Mouse (Mus musculus): ENCODE measurements around the gene Id1. TPM values are rescaled to one million over a fixed set of nuclear protein-coding genes. Genes with fewer than 3 reads are reported as not detected.

The Id1 gene
- total and polyA plus RNA-seq, 3 experiments, result 0.93 TPM; not detected in 2

DNA sequence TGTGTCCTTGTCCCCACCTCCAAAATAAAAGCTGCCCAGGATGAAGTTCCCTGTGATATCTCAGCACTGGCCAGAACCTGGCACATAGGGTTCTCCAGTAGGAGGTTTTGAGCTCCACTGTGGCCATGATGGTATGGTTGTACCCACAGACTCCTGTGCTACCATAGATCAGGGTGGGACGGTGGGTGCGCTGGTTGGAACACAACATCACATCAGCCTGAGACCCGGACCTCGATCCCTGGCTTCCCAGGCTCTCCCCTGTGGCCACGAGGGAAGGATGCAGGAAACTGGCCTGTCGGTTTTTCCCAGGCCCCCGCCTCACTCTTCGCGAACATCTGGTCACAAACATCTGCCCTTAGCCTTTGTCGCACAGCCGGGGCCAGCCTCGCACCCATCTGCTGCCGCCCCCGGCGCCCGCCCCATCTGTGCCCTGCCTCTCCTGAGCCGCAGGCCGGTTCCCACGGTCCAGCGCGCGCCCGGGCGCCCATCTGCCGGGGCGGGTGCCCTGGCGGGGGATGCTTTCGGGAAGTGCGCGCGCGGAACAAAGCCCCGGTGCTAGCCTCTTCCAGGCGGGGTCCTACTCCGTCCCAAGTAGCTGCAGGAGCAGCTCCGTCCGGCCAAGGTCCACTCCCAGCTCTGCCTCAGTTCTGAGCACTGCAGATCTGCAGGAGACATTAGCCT, 12.3 kb upstream of the Id1 start:
- Histone ChIP-seq H3K4me2 (ENCODE audit: insufficient read depth, low read depth, poor library complexity, severe bottlenecking) (no peak overlapping the region), H3K4me1 (ENCODE audit: control insufficient read depth in 1 of 2, insufficient read depth in 2 of 2) (peaks cover 0 to 7% of the 10 kb centered on the region in 2 experiments; a peak in 3 of 4 replicates), H3K36me3 (replicated peaks in 1 of 2; ENCODE audit: control insufficient read depth in 1 of 2, insufficient read depth in 1 of 2, low read length in 1 of 2) (no peaks in the 10 kb centered on the region), H3K79me2 (replicated peaks; ENCODE audit: control insufficient read depth, extremely low read depth, insufficient read depth, poor library complexity, severe bottlenecking) (no peaks in the 10 kb centered on the region), H3K27ac (ENCODE audit: insufficient read depth, low read depth) (no peak overlapping the region), H3K9ac (ENCODE audit: insufficient read depth, low read depth) (no peak overlapping the region), H3K9me3 (replicated peaks; ENCODE audit: low read length) (no peaks in the 10 kb centered on the region), H3K4me3 (replicated peaks in 1 of 3; ENCODE audit: low read depth in 2 of 3, low read length in 2 of 3, poor library complexity in 1 of 3) (no peak overlapping the region), H3K27me3 (replicated peaks) (peaks cover 6% of the 10 kb centered on the region)
- DNase-seq (ENCODE audit: extremely low read depth), result no peak
- TF ChIP-seq MYC (IDR thresholded peaks at IDR 0.05; ENCODE audit: low read depth, low read length), result no peak
- dilution Hi-C loops (cut with MboI; ENCODE audit: extremely low pct_ligation_motif_present, extremely low pct_unique_long_range_greater_than_20kb, low sequenced_read_pairs), result no loop called here
- in situ Hi-C loops (cut with MboI; ENCODE audit: low pct_ligation_motif_present, low pct_unique_long_range_greater_than_20kb, low sequenced_read_pairs), result no loop called here

DNA sequence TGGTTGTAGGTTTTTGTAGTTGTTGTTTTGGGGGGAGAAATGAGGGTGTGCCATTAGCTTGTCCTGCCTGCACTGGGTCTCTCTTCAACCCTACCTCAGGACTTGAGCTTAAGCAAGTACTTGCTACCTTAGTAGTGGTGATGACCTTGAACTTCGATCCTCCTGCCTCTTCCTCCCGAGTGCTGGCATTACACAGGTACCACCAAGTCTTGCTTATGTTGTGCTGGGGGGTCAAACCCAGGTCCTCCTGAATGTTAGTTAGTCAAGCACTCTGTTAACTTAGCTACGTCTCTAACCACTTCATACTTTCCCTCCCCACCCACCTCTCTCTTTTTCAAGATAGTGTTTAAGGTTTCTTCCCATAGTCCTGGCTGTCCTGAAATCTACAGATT, 11.7 kb upstream of the Id1 start:
- dilution Hi-C loops (cut with MboI; ENCODE audit: extremely low pct_ligation_motif_present, extremely low pct_unique_long_range_greater_than_20kb, low sequenced_read_pairs) (no loop called here), in situ Hi-C loops (cut with MboI; ENCODE audit: low pct_ligation_motif_present, low pct_unique_long_range_greater_than_20kb, low sequenced_read_pairs) (no loop called here)
- no peaks in the 10 kb centered on the region for H3K36me3 ChIP-seq (replicated peaks in 1 of 2; ENCODE audit: control insufficient read depth in 1 of 2, insufficient read depth in 1 of 2, low read length in 1 of 2)
- no peak for TF ChIP-seq NRF1 (IDR thresholded peaks at IDR 0.05; ENCODE audit: low read depth, low read length)
- no peak for TF ChIP-seq EP300 (IDR thresholded peaks at IDR 0.05; ENCODE audit: low read length)
- no peak for TF ChIP-seq MYC (IDR thresholded peaks at IDR 0.05; ENCODE audit: low read depth, low read length)
- no peak for TF ChIP-seq POLR2A (IDR thresholded peaks at IDR 0.05; ENCODE audit: low read depth, low read length)
- no peak for TF ChIP-seq HCFC1 (IDR thresholded peaks at IDR 0.05; ENCODE audit: low read depth, low read length)
- no peak for TF ChIP-seq PAX5 (IDR thresholded peaks at IDR 0.05; ENCODE audit: low read length)
- no peak for TF ChIP-seq USF1 (IDR thresholded peaks at IDR 0.05; ENCODE audit: low read depth, low read length)
- TF ChIP-seq CTCF (conservative IDR thresholded peaks at IDR 0.05 in 1 of 2, IDR thresholded peaks at IDR 0.05 in 1 of 2; ENCODE audit: low read depth in 2 of 2, low read length in 2 of 2), result no peak
- no peak for TF ChIP-seq RAD21 (IDR thresholded peaks at IDR 0.05; ENCODE audit: low read depth, low read length)
- no peak overlapping the region for H3K27ac ChIP-seq (ENCODE audit: insufficient read depth, low read depth)
- peaks cover 6% of the 10 kb centered on the region for H3K27me3 ChIP-seq (replicated peaks)
- no peaks in the 10 kb centered on the region for H3K9me3 ChIP-seq (replicated peaks; ENCODE audit: low read length)
- H3K4me2 ChIP-seq (ENCODE audit: insufficient read depth, low read depth, poor library complexity, severe bottlenecking), result no peak overlapping the region; the same call in 1 of the 2 replicates
- H3K4me1 ChIP-seq (ENCODE audit: control insufficient read depth in 1 of 2, insufficient read depth in 2 of 2), result peaks cover 0 to 7% of the 10 kb centered on the region in 2 experiments; a peak in 3 of 4 replicates
- DNase-seq (ENCODE audit: extremely low read depth), result no peak
- H3K79me2 ChIP-seq (replicated peaks; ENCODE audit: control insufficient read depth, extremely low read depth, insufficient read depth, poor library complexity, severe bottlenecking), result no peaks in the 10 kb centered on the region
- no peak overlapping the region for H3K9ac ChIP-seq (ENCODE audit: insufficient read depth, low read depth)
- H3K4me3 ChIP-seq (replicated peaks in 1 of 3; ENCODE audit: low read depth in 2 of 3, low read length in 2 of 3, poor library complexity in 1 of 3), result no peak overlapping the region

DNA sequence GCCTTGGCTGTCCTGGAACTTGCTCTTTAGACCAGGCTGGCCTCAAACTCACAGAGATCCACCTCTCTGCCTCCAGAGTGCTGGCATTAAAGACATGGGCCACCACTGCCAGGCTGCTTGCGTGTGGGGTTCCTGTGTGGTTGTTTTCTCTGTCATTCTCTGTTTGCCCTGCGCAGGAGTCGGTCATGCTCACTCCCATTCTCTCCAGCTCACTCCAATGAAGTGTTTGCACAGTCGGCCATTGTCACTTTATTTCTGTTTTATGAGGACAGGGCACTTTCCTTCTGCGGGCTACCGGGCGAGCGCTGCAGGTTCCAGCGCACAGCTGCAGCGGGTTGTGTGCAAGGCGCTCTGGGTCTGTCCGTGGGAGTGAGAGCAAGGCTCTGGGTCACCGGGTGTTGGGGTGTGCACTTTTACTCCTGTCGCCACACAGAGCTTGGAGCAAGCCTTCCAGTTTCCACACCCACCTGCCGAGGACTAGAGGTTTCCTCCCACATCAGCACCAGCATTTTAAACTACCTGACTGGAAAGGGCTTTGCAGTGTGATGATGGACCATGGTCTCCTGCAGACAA, 10.8 kb upstream of the Id1 start:
- no peak for DNase-seq (ENCODE audit: extremely low read depth)
- no peaks in the 10 kb centered on the region for H3K9me3 ChIP-seq (replicated peaks; ENCODE audit: low read length)
- H3K27me3 ChIP-seq (replicated peaks), result peaks cover 6% of the 10 kb centered on the region
- H3K36me3 ChIP-seq (replicated peaks in 1 of 2; ENCODE audit: control insufficient read depth in 1 of 2, insufficient read depth in 1 of 2, low read length in 1 of 2), result no peaks in the 10 kb centered on the region
- H3K79me2 ChIP-seq (replicated peaks; ENCODE audit: control insufficient read depth, extremely low read depth, insufficient read depth, poor library complexity, severe bottlenecking), result no peaks in the 10 kb centered on the region
- dilution Hi-C loops (cut with MboI; ENCODE audit: extremely low pct_ligation_motif_present, extremely low pct_unique_long_range_greater_than_20kb, low sequenced_read_pairs) (no loop called here), in situ Hi-C loops (cut with MboI; ENCODE audit: low pct_ligation_motif_present, low pct_unique_long_range_greater_than_20kb, low sequenced_read_pairs) (no loop called here)
- no peak overlapping the region for H3K9ac ChIP-seq (ENCODE audit: insufficient read depth, low read depth)
- H3K4me2 ChIP-seq (ENCODE audit: insufficient read depth, low read depth, poor library complexity, severe bottlenecking), result no peak overlapping the region
- H3K27ac ChIP-seq (ENCODE audit: insufficient read depth, low read depth), result no peak overlapping the region
- no peak for TF ChIP-seq SMC3 (IDR thresholded peaks at IDR 0.05; ENCODE audit: low read depth, low read length)
- TF ChIP-seq USF1 (IDR thresholded peaks at IDR 0.05; ENCODE audit: low read depth, low read length), result no peak
- TF ChIP-seq MEF2A (IDR thresholded peaks at IDR 0.05; ENCODE audit: borderline replicate concordance, low read depth, low read length), result no peak
- no peak for TF ChIP-seq KAT2A (IDR thresholded peaks at IDR 0.05; ENCODE audit: insufficient replicate concordance, low read length)
- TF ChIP-seq HCFC1 (IDR thresholded peaks at IDR 0.05; ENCODE audit: low read depth, low read length), result no peak
- no peak for TF ChIP-seq MAZ (IDR thresholded peaks at IDR 0.05; ENCODE audit: low read depth, low read length)
- TF ChIP-seq ELF1 (IDR thresholded peaks at IDR 0.05; ENCODE audit: low read depth, low read length), result no peak
- TF ChIP-seq ZKSCAN1 (IDR thresholded peaks at IDR 0.05; ENCODE audit: borderline replicate concordance, low read depth, low read length), result no peak
- no peak for TF ChIP-seq UBTF (IDR thresholded peaks at IDR 0.05; ENCODE audit: low read depth, low read length)
- TF ChIP-seq POLR2A (IDR thresholded peaks at IDR 0.05; ENCODE audit: low read depth, low read length), result no peak
- TF ChIP-seq POLR2AphosphoS2 (IDR thresholded peaks at IDR 0.05; ENCODE audit: low read depth, low read length), result no peak
- TF ChIP-seq RAD21 (IDR thresholded peaks at IDR 0.05; ENCODE audit: low read depth, low read length), result no peak
- no peak for TF ChIP-seq IRF4 (IDR thresholded peaks at IDR 0.05; ENCODE audit: low read depth, low read length)
- H3K4me3 ChIP-seq (replicated peaks in 1 of 3; ENCODE audit: low read depth in 2 of 3, low read length in 2 of 3, poor library complexity in 1 of 3), result no peak overlapping the region
- H3K4me1 ChIP-seq (ENCODE audit: control insufficient read depth in 1 of 2, insufficient read depth in 2 of 2), result peaks cover 4 to 15% of the 10 kb centered on the region in 2 experiments; a peak in 3 of 4 replicates
